Mouse (Mus musculus) c-Kit-positive CD71-negative TER-119-negative erythroid progenitor cells, embryonic 14.5 days (primary cell): ENCODE results near the gene Psmc1.

Source experiments
- DNase-seq: peaks from one replicate; pipeline ENCODE4 v3.0.0-alpha.2; 2013; ENCODE audit warnings: low read depth

Gene Psmc1

GRCm38 (mm10) chr12:100109986-100110696 is at the start of gene Psmc1:
TSS of gene Psmc1 (plus strand) at chr12:100110154.
- DNase-seq, result peak; percentile 85

DNA sequence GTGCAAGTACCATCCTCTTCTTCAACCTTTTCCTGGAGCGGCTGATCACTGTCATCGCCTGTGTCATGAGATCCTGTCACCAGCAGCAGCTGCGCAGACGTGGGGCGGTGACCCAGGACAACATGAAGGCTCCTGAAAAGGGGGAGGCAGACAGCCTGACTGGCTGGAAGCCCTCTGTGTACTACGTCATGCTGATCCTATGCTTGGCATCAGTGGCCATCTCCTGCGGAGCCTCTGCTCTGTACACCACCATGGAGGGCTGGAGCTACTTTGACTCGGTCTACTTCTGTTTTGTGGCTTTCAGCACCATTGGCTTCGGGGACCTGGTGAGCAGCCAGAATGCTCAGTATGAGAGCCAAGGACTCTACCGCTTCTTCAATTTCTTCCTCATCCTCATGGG is 48.9 kb upstream of the Psmc1 start:
- DNase-seq, result no peak

DNA sequence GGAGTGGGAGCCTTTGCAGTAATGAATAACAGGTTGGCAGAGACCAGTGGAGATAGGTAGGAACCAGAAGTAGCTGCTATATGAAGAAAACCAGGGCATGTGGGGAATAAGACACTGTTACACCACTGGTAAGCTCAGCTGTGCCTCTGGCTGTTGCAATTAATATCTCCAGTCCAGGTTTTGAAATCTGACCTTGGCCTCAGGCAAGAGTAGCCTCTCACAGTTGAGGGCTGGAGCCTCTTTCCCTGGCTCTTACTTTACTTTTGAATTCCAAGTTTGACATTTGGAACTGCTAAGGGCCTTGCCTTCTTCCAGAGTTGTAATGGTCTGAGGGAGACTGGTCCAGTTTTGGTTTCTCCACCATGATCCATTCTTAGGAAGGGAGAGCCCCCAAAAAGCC is 48.1 kb upstream of the Psmc1 start:
- DNase-seq, result no peak

DNA sequence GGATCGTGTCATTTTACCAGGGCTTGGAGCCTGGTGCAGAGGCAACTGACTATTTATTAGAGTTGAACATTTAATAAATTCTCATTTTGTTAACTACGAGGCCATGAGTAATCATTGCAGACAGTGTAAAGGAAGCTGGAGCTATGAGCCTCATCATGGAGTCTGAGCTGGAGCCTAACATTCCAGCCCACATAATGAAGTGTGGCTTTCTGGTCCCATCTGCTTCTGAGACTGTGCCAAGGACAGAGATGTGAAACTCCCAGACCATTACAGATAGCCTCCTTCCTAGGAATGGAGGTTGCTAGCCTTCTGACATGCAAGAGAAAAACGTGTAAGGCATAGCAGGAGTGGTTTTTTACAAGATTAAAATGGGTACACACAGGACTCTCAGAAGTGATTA is 47.4 kb upstream of the Psmc1 start:
- DNase-seq, result no peak

- DNase-seq, result no peak
Observed at GRCm38 (mm10) chr12:100065109-100065508, 44.8 kb upstream of the Psmc1 start.

- DNase-seq, result no peak
Observed at GRCm38 (mm10) chr12:100067477-100067876, 42.5 kb upstream of the Psmc1 start.

DNA sequence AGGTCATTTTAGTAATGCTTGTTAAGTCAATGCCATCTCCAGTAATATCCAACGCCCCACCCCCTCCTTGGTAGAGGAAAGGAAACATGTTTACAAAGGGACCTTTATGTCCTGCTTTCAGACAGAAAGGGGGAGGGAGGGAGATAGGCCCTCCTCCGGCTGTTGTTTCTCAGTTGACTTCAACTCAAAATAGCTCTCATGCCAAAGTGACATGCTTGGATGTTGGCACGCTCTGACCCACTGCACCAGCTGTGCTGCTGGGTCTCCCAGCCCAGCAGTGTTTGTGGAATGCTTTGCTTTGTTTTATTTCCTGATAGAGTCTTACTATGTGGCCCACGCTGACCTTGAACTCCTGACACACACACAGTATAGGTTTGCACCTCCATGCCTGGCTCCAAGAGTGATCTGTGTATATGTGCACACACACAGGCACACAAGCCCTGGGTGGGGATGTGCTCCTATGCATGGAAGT is 36.7 kb upstream of the Psmc1 start:
- DNase-seq, result no peak

DNA sequence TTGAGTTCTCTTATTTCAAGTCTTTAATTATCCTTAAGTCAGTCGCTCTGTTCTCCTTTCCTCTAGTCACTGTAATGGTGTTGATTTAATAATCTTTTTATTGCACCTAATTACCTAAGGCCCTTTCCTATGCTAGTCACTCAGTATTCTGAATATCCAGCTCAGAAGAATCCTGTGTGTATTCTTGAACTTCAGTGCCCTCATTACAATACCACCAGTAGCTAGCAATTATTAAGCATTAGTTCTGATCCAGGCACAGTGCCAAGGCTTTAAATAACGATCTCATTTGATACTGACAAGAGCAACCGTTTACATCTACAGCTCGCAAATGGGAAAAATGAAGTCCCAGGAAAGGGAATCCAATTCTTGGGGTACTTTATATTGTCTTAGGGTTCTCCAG is 34.2 kb upstream of the Psmc1 start:
- DNase-seq, result no peak

DNA sequence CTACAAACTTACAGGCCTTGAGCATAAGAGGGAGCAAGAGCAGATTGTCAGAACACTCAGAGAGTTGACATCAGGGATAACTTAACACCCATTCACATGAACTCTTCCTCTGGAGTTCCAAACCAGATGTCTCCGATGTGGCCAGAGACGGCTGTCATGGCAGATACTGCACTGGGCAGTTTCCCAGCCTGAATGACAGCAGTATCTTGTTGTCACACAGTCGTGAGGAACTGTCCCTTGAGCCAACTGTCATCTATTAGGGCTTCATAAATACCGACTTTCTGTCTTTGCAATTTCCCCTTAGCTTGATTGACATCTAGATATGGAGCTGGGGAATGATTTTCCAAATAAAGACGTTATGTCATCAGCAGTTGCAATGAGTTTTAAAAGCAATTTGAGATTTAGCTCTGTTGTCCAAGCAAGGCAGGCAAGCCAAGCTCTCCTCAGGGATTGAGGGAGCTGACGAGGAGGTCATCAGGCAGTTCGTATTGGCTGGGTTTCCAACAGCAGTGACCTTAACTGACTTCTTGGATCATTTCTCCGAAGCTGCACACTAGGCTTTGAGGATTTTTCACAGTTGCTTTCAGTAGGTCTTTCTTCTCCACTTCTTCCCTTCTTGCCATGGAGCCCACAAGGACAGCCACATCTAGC is 30.2 kb upstream of the Psmc1 start:
- no peak for DNase-seq

DNA sequence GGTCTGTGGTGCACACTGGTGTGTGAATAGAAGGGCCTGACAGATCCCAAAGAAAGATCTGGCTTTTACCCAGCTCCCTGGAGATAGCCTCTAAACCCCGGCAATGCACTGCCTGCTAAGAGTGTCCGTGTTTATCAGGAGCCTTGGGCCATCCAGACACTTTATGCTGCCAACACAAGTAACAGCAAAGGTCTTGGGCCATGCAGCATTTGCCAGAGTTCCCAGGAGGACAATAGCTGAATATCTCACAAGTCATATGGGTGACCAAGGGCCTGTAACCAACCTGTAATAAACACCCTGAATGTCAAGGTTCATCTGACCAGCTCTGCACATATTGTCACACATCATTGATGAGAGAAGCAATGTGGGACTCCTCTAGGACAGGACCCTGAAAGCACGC is 21.9 kb upstream of the Psmc1 start:
- DNase-seq, result no peak

DNA sequence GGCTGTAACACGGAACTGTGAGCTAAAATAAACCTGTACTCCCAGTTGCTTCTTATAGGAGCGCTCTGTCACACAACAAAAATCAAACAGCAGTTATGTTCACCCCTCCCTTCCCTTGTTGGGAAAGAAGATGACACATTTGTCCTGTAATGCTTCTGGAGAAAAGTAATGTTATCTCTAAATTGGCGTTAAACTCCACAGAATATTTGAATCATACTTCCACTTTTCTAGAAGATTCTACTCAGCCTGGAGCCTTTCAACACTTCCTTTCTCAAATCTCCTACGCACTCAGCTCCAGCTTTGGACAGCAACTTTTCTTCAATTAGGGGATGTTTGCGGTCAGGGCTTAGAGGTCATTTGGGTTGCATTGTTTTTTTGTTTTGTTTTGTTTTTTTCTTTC is 20.7 kb upstream of the Psmc1 start:
- no peak for DNase-seq

- no peak for DNase-seq
Observed at GRCm38 (mm10) chr12:100090750-100091149, 19.2 kb upstream of the Psmc1 start.

- DNase-seq, result no peak
Observed at GRCm38 (mm10) chr12:100093046-100093445, 16.9 kb upstream of the Psmc1 start.

GRCm38 (mm10) chr12:100099971-100100706 is 9.8 kb upstream of the Psmc1 start:
- DNase-seq, result no peak

GRCm38 (mm10) chr12:100100707-100101030 is 9.3 kb upstream of the Psmc1 start:
- DNase-seq, result no peak

DNA sequence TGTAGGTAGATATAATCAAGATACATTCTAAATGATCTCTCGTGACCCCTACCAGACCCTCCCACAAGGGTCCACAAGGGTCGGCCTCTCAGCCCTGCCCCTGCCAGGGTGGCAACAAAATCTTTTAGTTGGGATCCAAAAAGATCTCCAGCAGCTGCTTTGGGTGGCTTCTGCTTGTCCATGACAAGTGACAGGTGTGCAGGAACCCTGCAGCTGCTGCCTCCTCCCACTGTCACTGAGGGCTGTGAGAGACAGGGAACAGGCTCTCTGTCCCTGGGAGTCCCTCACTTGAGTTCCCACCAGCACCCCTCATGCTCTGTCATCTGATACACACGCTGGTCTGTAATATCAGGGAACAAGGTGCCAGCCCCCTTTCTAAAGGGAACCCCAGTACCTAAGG is 8.3 kb upstream of the Psmc1 start:
- DNase-seq, result no peak

- DNase-seq, result no peak
Observed at GRCm38 (mm10) chr12:100104530-100104929, 5.4 kb upstream of the Psmc1 start.

DNA sequence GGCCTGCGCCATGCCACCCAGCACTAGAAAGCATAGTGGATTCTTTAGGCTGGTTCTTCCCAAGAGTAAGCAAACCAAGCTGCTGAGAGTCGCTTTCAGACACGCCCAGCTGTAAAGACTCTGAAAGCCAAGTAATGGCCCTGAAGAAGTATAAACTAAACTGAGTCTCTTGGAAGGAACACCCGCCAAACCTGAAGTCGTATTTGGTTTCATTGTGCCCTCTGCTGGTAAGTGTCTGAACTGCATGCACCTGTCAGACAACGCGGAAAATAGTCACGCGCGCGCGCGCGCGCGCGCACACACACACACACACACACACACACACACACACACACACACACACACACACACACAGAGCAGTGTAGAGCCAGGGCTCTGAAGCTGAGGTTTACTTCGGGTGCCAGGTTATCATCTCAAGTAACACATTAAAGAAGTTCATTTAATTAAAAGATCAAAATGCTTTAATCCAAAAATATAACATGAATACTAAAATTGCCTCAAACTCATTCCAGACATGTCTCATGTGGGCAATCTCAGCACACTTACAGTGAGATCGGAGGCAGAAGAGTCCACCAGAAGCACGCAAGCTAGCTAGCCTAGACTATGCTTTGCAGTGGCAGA is 3.6 kb upstream of the Psmc1 start:
- peak; percentile 70 for DNase-seq

GRCm38 (mm10) chr12:100107436-100107835 is 2.5 kb upstream of the Psmc1 start:
- DNase-seq, result no peak

DNA sequence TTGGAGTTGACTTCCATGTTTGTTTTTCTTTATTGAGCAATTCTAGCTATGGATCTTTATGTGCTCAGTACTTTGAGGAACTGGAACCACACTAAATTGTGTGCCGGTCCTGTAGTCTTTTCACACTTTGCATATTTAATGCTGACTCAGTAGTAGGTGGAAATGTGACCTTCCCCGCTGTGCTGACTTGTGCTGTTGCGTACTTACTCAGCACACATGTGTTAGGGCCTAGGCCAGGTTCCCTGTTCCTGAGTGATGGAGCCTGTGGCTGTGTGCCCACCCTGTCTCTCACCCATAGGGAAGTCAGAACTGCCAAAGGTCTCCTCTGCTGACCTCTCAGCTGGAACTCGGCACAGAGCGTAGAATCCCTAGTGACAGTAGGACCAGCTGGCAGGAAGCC is 6.0 kb downstream of the Psmc1 start:
- no peak for DNase-seq

DNA sequence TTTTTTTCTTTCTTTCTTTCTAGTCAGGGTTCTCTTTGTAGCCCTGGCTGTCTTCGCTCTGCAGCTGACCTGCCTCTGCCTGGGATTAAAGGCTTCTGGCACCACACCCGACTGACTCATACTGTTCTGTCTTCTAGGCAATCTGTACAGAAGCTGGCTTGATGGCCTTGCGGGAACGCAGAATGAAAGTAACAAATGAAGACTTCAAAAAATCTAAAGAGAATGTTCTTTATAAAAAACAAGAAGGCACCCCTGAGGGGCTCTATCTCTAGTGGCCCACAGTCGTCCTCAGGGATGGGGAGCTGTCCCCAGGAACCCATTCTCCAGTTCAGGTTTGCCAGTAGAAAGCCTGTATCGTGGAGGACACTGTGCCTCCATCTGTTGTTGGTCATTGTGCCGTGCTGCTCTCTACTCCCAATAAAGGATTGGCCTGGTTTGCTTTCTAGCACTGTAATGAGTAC is 13.0 kb downstream of the Psmc1 start:
- DNase-seq, result no peak

DNA sequence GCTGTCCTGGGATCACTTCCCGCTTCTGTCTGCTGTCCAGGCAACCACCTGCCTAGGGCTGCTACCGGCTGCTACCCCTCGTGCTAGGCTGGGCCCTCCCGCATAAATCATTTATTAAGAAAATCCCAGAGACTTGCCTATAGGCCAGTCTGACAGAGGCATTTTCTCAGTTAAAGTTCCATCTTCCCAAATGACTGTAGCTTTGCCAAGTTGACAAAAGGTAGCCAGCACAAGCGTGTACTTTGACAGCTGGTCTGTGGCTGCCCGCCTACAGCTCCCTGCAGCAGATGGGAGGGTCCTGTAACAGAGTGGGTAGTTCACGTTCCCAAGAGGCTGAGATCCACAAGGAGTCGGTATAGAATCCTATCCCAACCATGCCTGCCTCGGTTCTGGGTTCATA is 13.5 kb downstream of the Psmc1 start:
- no peak for DNase-seq
